Mouse (Mus musculus) lung, adult 18-20 months (tissue): ENCODE measurements around the gene Gcsam.

Experiments
- DNase-seq, 2 experiments: peaks; one replicate each; pipeline ENCODE4 v3.0.0; 2022; ENCODE audit warnings: mixed read lengths in 2 of 2

The Gcsam gene

GRCm38 (mm10) chr16:45651497-45651896 is 41.3 kb downstream of the Gcsam start:
- no peak for DNase-seq

DNA sequence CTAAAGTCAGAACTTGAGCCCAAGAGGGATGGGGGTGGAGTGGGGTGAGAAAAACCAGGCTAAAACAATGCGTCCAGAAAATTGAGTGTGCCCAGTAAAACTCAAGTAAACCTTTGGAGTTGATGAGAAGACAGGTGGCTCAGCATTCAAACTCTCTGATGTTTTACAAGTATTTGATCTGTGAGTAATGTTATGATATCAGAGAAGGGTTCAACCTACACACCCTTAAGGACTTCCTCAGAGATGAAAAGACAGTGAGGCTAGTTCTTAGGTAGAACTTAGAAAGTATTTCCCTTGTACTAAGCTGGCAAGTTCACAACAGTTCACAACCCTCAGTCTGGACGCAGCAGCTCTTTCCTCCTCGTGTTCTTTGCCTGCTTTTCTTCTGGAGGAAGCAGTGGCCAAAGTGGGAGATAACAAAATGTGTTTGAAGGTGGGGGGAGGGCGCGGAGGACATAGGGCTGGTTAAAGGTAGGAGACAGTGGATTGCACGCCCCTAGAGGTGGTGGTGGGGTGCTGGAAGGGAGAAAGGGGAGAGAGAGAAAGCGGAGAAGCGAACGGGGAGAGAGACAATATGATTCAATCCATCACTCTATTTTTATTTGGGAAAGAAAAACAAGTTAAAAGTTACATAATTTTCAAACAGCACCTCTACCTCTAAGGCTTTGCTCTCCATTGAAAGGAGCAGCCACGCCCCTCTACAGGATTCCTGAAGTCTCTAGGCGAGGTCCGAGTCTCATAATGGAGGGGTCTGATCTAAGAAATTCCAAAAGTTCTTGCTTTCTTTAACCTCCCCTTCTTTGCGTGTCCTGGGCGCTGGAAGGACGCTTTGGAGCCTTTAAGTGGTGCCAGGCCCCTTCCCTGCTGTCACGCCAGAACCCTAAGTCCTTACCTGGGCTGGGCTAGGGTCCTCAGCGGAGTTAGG is 43.1 kb downstream of the Gcsam start:
- DNase-seq, result no peak

DNA sequence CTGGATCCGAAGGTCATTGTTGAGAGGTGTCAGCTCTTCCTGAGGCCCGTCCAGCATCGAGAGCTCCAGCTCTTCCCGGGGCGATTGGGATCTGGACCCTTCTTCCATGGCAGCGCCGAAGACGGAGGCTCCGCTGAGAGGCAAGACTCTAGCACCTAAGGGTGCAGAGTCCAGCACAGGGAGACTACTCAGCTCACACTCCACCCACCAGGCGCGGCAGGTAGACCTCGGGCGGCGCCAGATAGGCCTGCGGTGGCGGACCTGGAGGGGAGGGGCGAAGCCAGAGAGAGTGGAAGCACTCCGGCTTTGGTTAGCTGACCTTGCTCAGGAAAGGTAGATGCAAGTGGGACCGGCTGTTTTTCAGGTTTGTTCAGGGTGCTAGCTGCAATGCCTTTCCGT is 43.8 kb downstream of the Gcsam start, which contains the start of gene BC016579:
TSS of gene BC016579 (minus strand) at position 135 of the 399 bp plus-strand sequence.
- DNase-seq, result peak; percentile 64 to 74

- DNase-seq, result no peak
Observed at GRCm38 (mm10) chr16:45654465-45654864, 44.3 kb downstream of the Gcsam start.

- no peak for DNase-seq
Observed at GRCm38 (mm10) chr16:45657574-45658159, 47.5 kb downstream of the Gcsam start.

GRCm38 (mm10) chr16:45658248-45658647 is 48.1 kb downstream of the Gcsam start:
- DNase-seq, result no peak

GRCm38 (mm10) chr16:45659596-45659995 is 49.4 kb downstream of the Gcsam start:
- no peak for DNase-seq

GRCm38 (mm10) chr16:45662381-45662780 is 52.2 kb downstream of the Gcsam start:
- no peak for DNase-seq

GRCm38 (mm10) chr16:45666136-45666535 is 56.0 kb downstream of the Gcsam start:
- peak in 1 of 2 experiments; percentile 1 for DNase-seq

GRCm38 (mm10) chr16:45668178-45668577 is 58.0 kb downstream of the Gcsam start:
- no peak for DNase-seq

- no peak for DNase-seq
Observed at GRCm38 (mm10) chr16:45670005-45670404, 59.8 kb downstream of the Gcsam start.
